Mouse (Mus musculus): ENCODE measurements around the gene Ints1.

- TF ChIP-seq CTCF (IDR thresholded peaks at IDR 0.05; ENCODE audit: extremely low read depth, insufficient read depth, insufficient read length, insufficient replicate concordance) (no peak), POLR2A (IDR thresholded peaks at IDR 0.05; ENCODE audit: low read depth, low read length) (no peak)
These were observed 48.2 kb downstream of the Ints1 start for GRCm38 (mm10) chr5:139727261-139727660.

All from spleen, adult 2 months (tissue).